Mouse (Mus musculus) T-helper 17 cell (primary cell): ENCODE results near the gene Vmn2r62.
"Not testable (repeated sequence)": the region's sequence is repeated elsewhere in the genome, so short reads cannot be mapped to it uniquely, and the experiment has no call there.

Experiments
- in situ Hi-C, 2 experiments: fragments of 300-600 bp; cut with MboI, MseI; formaldehyde crosslinking; loops; 1 replicate in 1 of 2; 2 replicates in 1 of 2; pipeline ENCODE4 v1.15.1; 2025; ENCODE audit warnings: high pct_unique_total_duplicates in 2 of 2

The Vmn2r62 gene

DNA sequence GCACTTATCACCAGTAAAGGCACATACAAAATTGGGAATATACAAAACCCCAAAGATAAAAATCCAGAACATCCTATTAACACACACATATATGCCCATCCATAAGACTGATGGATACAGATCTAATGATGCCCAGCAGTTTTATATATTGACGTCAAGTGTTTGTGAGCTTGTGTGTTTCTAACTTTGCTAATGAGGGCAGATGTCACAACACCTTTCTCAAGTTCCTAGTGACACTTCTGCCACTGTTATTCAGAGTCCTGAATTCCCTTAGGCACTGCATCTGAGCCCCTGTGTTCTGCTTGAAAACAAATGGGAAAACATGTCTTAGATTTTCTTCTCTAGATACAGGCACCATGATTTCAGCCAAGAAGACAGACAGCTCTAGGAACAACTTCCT, at the start of gene Vmn2r62:
Vmn2r62 (minus strand) TSS at position 101 of the 400 bp plus-strand sequence.
- in situ Hi-C loops, result not testable (repeated sequence)

DNA sequence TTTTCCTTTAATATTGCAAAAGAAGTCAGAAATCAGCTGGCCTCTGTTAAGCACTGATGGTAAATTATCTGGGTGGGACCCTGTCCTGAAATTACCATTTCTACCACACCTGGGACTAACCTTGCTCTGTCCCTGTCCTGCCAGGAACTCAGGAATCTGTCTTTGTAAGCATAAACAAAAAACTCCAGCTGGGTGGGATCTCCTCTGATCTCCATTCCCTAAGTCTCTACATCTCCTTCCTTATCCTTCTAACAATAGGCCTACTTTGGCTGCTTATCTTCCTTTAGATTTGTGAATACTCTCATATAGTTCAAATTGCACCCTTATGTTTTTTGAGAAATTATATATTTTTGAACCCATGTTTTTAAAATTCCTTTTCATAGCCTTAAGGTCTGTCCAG, 45.0 kb upstream of the Vmn2r62 start:
- in situ Hi-C loops, result not testable (repeated sequence)

DNA sequence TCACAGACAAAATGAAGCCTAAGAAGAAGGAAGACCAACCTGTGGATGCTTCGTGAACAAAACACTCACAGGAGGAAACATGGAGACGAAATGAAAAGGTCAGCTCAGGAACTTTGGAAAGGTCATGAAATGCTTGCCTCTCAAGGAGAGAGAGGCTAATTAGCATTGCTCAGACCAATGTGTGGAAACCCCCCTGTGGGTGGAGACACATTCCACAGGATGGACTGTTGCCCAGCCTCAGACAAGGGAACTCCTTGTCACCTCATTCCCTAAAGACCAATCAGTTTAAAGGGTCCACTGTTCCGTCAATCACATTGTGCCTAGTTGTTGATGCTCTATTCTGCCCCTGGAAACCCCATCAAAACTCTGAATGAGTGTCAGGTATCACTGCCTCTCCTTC, 38.9 kb upstream of the Vmn2r62 start:
- in situ Hi-C loops, result no loop called here

DNA sequence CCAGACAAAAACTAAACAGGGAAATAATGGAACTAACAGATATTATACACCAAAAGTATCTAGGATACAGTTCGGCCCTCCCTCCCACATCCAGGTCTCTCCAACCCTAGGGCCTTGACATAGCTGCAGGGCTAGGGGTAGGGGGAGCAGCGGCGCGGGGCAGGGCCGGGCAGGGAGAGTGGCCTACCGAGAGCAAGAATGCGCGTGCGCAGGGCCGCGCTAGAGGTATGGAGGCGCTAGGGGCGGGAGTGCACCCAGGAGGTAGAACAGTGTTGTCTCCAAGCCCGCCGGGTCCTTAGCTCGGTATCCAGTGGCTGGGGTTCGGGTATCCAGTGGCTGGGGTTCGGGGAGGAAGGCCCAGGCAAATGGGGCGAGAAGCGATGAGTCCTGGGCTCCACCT, 43.5 kb downstream of the Vmn2r62 start:
- in situ Hi-C loops, result loop anchor here (5.0 kb wide), 1 partner anchor 127 kb away; no protein-coding TSS in a partner anchor

DNA sequence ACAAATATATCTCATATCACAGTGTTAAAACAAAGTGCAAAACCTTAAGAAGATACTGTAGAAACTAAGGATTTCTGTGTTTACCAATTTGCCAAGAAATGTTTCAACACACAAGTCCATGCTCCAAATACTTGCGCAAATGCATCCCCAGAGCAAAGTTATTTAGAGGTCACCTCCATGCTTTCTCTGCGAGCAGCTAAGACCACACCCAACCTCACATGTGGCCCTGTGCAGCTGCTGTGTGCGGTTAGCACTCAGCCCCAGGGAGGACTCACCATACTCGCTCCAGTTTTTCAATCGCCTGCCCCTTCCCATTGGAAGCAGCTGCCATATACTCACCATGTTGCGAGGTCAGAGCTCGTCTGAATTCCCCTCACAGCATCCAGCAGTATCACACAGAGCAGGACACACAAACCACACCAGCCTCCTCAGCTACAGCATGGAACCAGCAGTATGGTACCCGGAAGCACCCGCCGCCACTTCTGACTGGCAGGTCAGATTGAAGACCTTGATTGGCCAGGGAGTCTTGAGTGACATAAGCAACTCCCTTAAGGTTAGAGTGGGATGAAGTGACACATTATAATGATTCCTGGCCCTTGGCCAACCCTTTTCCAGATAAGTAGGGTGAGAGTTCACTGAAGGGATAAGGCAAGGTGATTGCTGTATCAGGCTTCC, 54.7 kb downstream of the Vmn2r62 start:
- in situ Hi-C loops, result no loop called here

DNA sequence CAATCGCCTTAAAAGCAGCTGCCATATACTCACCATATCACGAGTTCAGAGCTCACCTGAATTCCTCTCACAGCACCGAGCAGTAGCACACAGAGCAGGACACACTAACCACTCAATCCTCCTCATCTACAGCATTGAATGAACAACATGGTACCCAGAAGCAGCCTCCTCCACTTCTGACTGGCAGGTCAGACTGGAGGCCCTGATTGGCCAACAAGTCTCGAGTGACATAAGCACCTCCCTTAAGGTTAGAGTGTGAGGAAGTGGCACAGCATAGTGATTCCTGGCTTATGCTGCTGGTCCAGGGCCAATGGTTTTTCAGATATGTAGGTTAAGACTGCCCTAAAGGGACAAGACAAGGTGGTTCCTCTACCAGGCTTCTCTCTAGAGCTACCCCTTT, 66.4 kb downstream of the Vmn2r62 start, which contains the start of gene Gm17067:
Gm17067 (minus strand) TSS at position 101 of the 400 bp plus-strand sequence.
- in situ Hi-C loops, result not testable (repeated sequence)
